Mouse (Mus musculus) heart, adult 2 months (tissue): ENCODE data around the gene Ptchd1.

ENCODE experiments used
- CTCF ChIP-seq: fragments of 200-600 bp; IDR thresholded peaks from 2 replicates; pipeline ENCODE4 v1.8.1; 2022; ENCODE audit warnings: antibody characterized with exemption, mild to moderate bottlenecking, moderate library complexity
- EP300 ChIP-seq: fragments of 200-500 bp; IDR thresholded peaks from 2 replicates; pipeline ENCODE4 v1.6.1; 2011; ENCODE audit warnings: low read depth, low read length, control low read depth; ENCODE audit not compliant: insufficient read depth

- TF ChIP-seq EP300 (no peak), CTCF (no peak)
Measured at GRCm38 (mm10) chrX:155622527-155622926, 1.1 kb downstream of the Ptchd1 start.
